Mouse (Mus musculus) left cerebral cortex, postnatal 36 days (tissue): ENCODE data around the gene Ccp110. TPM values are rescaled to one million over a fixed set of nuclear protein-coding genes. Genes with fewer than 3 reads are reported as not detected.

ENCODE experiments used
- DNase-seq, 2 experiments: peaks; one replicate each; pipeline ENCODE4 v3.0.0; 2021 to 2022; ENCODE audit warnings: low spot score in 2 of 2, mixed read lengths in 1 of 2
- intact Hi-C: fragments of 180-260 bp; cut with DNase I; formaldehyde crosslinking; loops from one replicate; pipeline ENCODE4 v1.15.1; 2025
- total RNA-seq, 2 experiments: library from RNA; stranded (reverse); gene quantifications; 2 replicates each; pipeline ENCODE4 v1.2.3; 2021

The Ccp110 gene
- total RNA-seq, 2 experiments from 2014 or later, result 50.0 to 52.4 TPM

- no peak for DNase-seq
- intact Hi-C loops, result loop anchor here (5.0 to 10.0 kb wide), 2 partner anchors 88 to 660 kb away; no protein-coding TSS in a partner anchor
Measured at GRCm38 (mm10) chr7:118764725-118765124, 52.4 kb downstream of the Ccp110 start.

- intact Hi-C loops, result loop anchor here (1.0 to 10.0 kb wide), 3 partner anchors 87 to 659 kb away; no protein-coding TSS in a partner anchor
Measured at GRCm38 (mm10) chr7:118765604-118766003, 53.3 kb downstream of the Ccp110 start.

GRCm38 (mm10) chr7:118766119-118766833 is 53.9 kb downstream of the Ccp110 start:
- intact Hi-C loops, result loop anchor here (1.0 to 10.0 kb wide), 3 partner anchors 86 to 659 kb away; no protein-coding TSS in a partner anchor
- DNase-seq, result peak; percentile 44 to 53

More at GRCm38 (mm10) chr7:118765604-118766003, 53.3 kb downstream of the Ccp110 start:
- DNase-seq, result no peak

- no peak for DNase-seq
- intact Hi-C loops, result loop anchor here (1.0 to 10.0 kb wide), 3 partner anchors 85 to 658 kb away; no protein-coding TSS in a partner anchor
Measured at GRCm38 (mm10) chr7:118766834-118767224, 54.5 kb downstream of the Ccp110 start.

- intact Hi-C loops, result loop anchor here (5.0 to 10.0 kb wide), 2 partner anchors 83 to 656 kb away; no protein-coding TSS in a partner anchor
- no peak for DNase-seq
Measured at GRCm38 (mm10) chr7:118769208-118769607, 56.9 kb downstream of the Ccp110 start.

DNA sequence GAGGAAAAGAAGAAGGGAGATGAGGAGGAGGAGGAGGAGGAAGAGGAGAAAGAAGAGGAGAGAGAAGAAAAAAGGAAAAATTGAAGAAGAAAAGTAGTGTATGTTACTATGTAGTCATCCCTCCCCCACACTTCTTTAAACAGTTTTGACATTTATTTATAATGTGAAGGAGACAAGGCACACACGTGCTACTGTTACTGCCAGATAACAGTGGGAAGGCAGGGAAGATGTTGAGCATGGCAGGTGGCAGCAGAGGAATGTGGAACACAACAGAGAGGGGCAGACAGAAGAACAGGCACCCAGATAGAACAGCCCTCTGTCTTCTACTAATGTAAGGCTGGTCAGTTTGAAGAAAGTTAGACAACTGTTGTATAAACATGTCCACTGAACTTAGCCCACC is 57.3 kb downstream of the Ccp110 start:
- DNase-seq, result no peak

GRCm38 (mm10) chr7:118773027-118773426 is 60.7 kb downstream of the Ccp110 start:
- intact Hi-C loops, result no loop called here

More for the DNA sequence above, 57.3 kb downstream of the Ccp110 start:
- intact Hi-C loops, result loop anchor here (5.0 to 10.0 kb wide), 2 partner anchors 83 to 655 kb away; no protein-coding TSS in a partner anchor

DNA sequence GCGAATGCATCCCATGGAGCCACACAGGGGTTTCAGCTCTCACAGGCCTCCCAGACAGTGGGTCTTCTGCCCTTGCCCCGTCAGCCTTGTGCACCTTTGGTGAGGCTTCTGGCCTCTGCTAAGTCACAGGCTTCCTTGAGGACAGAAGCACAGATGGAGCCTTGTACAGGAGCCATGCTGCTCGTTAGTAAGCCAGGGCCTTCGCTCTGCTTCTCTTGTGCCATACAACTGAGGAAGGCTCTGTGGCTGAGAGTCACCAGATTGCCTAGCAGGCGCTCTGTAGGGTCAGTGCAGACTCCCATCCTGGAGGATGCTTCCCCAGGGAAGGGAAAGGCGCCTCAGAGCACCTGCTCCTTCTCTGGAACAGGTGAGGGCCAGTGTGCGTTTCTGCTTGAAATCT is 63.6 kb downstream of the Ccp110 start:
- intact Hi-C loops, result no loop called here
- no peak for DNase-seq

More at GRCm38 (mm10) chr7:118773027-118773426, 60.7 kb downstream of the Ccp110 start:
- no peak for DNase-seq

GRCm38 (mm10) chr7:118776491-118776890 is 64.1 kb downstream of the Ccp110 start:
- intact Hi-C loops, result no loop called here
- DNase-seq, result no peak

DNA sequence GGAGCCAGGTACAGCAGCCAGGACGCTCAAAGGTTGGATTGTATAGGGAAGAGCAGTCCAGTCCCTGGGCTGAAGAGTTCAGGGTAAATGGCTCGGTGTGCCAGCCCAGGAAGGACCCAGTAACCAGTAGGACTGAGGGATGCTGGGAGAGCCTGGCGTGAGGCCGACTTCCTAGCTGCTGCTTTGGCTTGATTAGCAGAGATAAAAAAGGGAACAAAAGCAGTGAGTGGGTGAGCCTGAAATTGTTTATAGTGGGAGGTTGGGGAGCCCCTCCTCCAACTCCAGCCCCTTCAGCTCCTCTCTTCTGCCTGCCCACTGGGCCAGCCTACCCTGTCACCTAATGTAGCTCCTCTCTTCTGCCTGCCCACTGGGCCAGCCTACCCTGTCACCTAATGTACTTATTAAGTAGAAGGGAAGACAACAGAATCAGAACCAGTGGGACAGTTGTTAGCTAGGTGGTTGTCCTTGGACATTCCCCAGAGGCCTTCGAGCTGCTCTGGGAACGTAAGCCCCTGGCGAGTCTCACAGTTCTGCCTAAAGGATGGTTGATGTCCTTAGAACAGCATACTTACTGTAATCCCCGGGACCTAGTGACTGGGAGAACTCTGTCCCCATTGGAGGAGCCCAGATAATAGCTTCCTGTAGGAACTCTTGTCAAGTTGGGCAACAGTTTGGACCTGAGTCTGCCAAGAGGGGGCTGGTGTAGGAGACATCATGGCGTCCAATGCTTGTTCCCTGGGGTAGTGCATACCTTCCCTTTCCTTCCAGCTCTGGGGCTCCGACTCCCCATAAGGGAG is 65.4 kb downstream of the Ccp110 start:
- DNase-seq, result peak; percentile 21
- intact Hi-C loops, result no loop called here

- intact Hi-C loops, result no loop called here
- DNase-seq, result no peak
Measured at GRCm38 (mm10) chr7:118778561-118778960, 66.2 kb downstream of the Ccp110 start.

DNA sequence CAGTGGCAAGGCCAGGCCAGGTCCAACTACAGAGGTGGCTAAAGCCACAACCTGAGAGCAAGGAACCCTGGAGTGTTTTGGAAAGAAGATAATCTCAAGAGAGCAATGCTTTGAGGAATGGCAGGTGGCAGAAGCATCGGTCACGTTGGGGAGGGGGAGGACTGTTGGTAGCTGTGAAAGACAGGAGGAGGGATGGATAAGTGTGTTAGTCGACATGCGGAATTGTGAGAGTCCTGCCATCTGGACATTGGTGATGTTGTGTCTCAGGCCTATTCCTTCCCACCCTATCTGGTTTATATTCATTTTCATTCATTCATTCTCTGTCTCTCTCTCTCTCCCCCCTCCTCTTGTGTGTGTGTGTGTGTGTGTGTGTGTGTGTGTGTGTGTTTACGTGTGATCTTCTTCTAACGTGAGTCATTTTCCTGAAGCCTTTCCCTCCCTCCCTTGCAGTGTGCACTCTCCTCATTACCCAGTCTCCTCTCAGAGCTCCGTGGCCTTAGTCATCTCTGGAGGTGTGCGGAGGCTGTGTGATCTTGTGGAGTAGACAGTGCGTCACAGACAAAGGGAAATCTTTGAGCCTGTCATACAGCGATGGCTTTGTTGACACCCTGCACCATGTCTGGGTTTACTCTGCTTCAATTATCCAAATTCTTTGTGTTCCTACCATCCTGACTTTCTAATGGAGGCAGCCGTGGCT is 71.1 kb downstream of the Ccp110 start:
- DNase-seq, result peak; percentile 19 to 33

DNA sequence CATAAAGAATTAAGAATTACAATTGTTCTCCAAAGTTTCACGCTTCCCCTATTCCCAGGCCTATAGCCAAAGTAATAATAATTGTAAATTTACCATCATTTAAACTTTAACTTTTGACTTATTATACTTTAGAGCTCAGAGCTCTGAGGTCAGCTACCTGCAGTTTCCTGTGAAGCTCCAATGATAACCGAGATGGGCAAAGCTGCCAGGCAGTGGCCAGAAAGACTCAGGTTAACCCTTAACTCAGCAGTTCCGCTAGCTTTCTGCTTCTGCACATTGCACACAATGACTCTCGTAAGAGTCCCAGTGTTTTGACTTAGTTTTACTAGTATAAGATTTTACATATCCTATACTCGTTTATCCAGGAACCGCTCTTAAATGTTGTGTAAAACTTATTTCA is 73.7 kb downstream of the Ccp110 start:
- DNase-seq, result no peak
- intact Hi-C loops, result no loop called here

More for the DNA sequence above, 71.1 kb downstream of the Ccp110 start:
- intact Hi-C loops, result no loop called here

Other genes with a start within 250 kb of the Ccp110 start
- 1 to 10 TPM; 2.7 to 3.4 TPM for gene Itpripl2, start 220.6 kb upstream of the Ccp110 start, total RNA-seq
- gene Coq7, start 179.2 kb upstream of the Ccp110 start, total RNA-seq, result 10 to 100 TPM; 30.8 to 37.6 TPM
- gene Tmc7, start 127.8 kb upstream of the Ccp110 start, total RNA-seq, result 10 to 100 TPM; 15.2 to 19.5 TPM
- gene Tmc5, start 115.3 kb upstream of the Ccp110 start, total RNA-seq, result under 1 TPM; 0.15 to 0.50 TPM
- gene Gde1, start 6.8 kb upstream of the Ccp110 start, total RNA-seq, result 100 to 1,000 TPM; 258 to 307 TPM
- gene Vps35l, start 27.7 kb downstream of the Ccp110 start, total RNA-seq, result 10 to 100 TPM; 55.8 to 60.3 TPM
- gene Iqck, start 143.2 kb downstream of the Ccp110 start, total RNA-seq, result 1 to 10 TPM; 3.4 to 3.9 TPM
- 10 to 100 TPM; 24.9 to 28.6 TPM for gene Knop1, start 143.7 kb downstream of the Ccp110 start, total RNA-seq